Mouse (Mus musculus) MEL (cell line): ENCODE measurements at regions not wholly inside any gene's neighbourhood (a gene's known extent, or its start where the extent isn't known, plus 50 kb on each side); places are given as distances from the start of the nearest gene placed in this dataset.

Experiments used
- CTCF ChIP-seq, 3 experiments: IDR thresholded peaks in 2 of 3; conservative IDR thresholded peaks in 1 of 3; 2 replicates each; pipeline ENCODE4 v1.5.1; 2011 to 2012; ENCODE audit warnings: low read length in 3 of 3, low read depth in 2 of 3, mild to moderate bottlenecking in 2 of 3, improper control_type of control experiment in 1 of 3, inconsistent platforms in 1 of 3, mixed read lengths in 1 of 3, moderate library complexity in 1 of 3; ENCODE audit not compliant: control insufficient read depth in 1 of 3, insufficient read depth in 1 of 3, poor library complexity in 1 of 3, severe bottlenecking in 1 of 3
- ELF1 ChIP-seq: IDR thresholded peaks from 2 replicates; pipeline ENCODE4 v1.6.1; 2014; ENCODE audit warnings: low read depth, mild to moderate bottlenecking, inconsistent platforms, low read length, improper control_type of control experiment, moderate library complexity
- GABPA ChIP-seq: IDR thresholded peaks from 2 replicates; pipeline ENCODE4 v1.6.1; 2012; ENCODE audit warnings: low read depth, mild to moderate bottlenecking, inconsistent platforms, low read length, improper control_type of control experiment, moderate library complexity
- HCFC1 ChIP-seq: IDR thresholded peaks from 2 replicates; pipeline ENCODE4 v1.6.1; 2012; ENCODE audit warnings: low read depth, mild to moderate bottlenecking, inconsistent platforms, low read length, improper control_type of control experiment, moderate library complexity
- POLR2A ChIP-seq, 2 experiments: IDR thresholded peaks; 2 replicates each; pipeline ENCODE4 v1.6.1; 2011 to 2012; ENCODE audit warnings: low read length in 2 of 2, mild to moderate bottlenecking in 2 of 2, control low read depth in 1 of 2, improper control_type of control experiment in 1 of 2, low read depth in 1 of 2, moderate library complexity in 1 of 2; ENCODE audit not compliant: control insufficient read depth in 1 of 2, insufficient read depth in 1 of 2, poor library complexity in 1 of 2
- POLR2AphosphoS2 ChIP-seq: IDR thresholded peaks from 2 replicates; pipeline ENCODE4 v1.6.1; 2011; ENCODE audit warnings: low read length, improper control_type of control experiment

GRCm38 (mm10) chrX:112755976-112756375 lies 57.5 kb upstream of the Pof1b start:
- TF ChIP-seq GABPA (no peak), POLR2A (IDR thresholded peaks at IDR 0.05; ENCODE audit: control insufficient read depth in 1 of 2, insufficient read depth in 1 of 2, low read depth in 1 of 2, low read length in 2 of 2, poor library complexity in 1 of 2) (no peak), CTCF (IDR thresholded peaks at IDR 0.05 in 2 of 3, conservative IDR thresholded peaks at IDR 0.05 in 1 of 3; ENCODE audit: control insufficient read depth in 1 of 3, insufficient read depth in 1 of 3, low read depth in 2 of 3, low read length in 3 of 3, poor library complexity in 1 of 3, severe bottlenecking in 1 of 3) (no peak), POLR2AphosphoS2 (no peak), ELF1 (no peak), HCFC1 (no peak)
